Mouse (Mus musculus) thymus, adult 2 months (tissue): ENCODE results near the gene Fam89a.

ENCODE experiments used
- CTCF ChIP-seq: fragments of 200-500 bp; IDR thresholded peaks from 2 replicates; pipeline ENCODE4 v1.5.1; 2012; ENCODE audit warnings: mild to moderate bottlenecking, control low read depth, low read length, moderate library complexity, borderline replicate concordance; ENCODE audit not compliant: control insufficient read depth, poor library complexity, insufficient read depth; ENCODE audit errors: extremely low read depth
- POLR2A ChIP-seq: fragments of 200-500 bp; IDR thresholded peaks from 2 replicates; pipeline ENCODE4 v1.6.1; 2012; ENCODE audit warnings: mild to moderate bottlenecking, low read length, control low read depth, moderate library complexity; ENCODE audit not compliant: control insufficient read depth, poor library complexity, insufficient read depth; ENCODE audit errors: extremely low read depth

- TF ChIP-seq POLR2A = no peak
- TF ChIP-seq CTCF = no peak
These were observed 4.5 kb upstream of the Fam89a start for GRCm38 (mm10) chr8:124756153-124756552.
